Mouse (Mus musculus) liver, adult 2 months (tissue): Measurements from ENCODE around the gene Psma3. TPM values are rescaled to one million over a fixed set of nuclear protein-coding genes. Genes with fewer than 3 reads are reported as not detected.

ENCODE experiments used
- DNase-seq: peaks from one replicate; pipeline ENCODE4 v3.0.0-alpha.2; 2011; ENCODE audit warnings: low read depth, low spot score; ENCODE audit errors: extremely low read depth
- H3K27ac ChIP-seq: fragments of 200-500 bp; replicated peaks from 2 replicates; pipeline ENCODE4 v1.5.1; 2012; ENCODE audit warnings: low read depth, mild to moderate bottlenecking, control low read depth, inconsistent platforms, low read length; ENCODE audit not compliant: insufficient read depth
- H3K27me3 ChIP-seq: fragments of 200-500 bp; 2 replicates; pipeline ENCODE4 v1.6.1; 2012; ENCODE audit warnings: mild to moderate bottlenecking, moderate library complexity, low read length, inconsistent platforms; ENCODE audit not compliant: control insufficient read depth, insufficient read depth
- H3K36me3 ChIP-seq: fragments of 200-500 bp; 2 replicates; pipeline ENCODE4 v1.6.1; 2012; ENCODE audit warnings: low read length, inconsistent platforms; ENCODE audit not compliant: control insufficient read depth, insufficient read depth
- H3K4me1 ChIP-seq: fragments of 200-500 bp; 2 replicates; pipeline ENCODE4 v1.6.1; 2011; ENCODE audit warnings: low read length; ENCODE audit not compliant: control insufficient read depth, insufficient read depth
- H3K4me3 ChIP-seq: fragments of 200-500 bp; 2 replicates; pipeline ENCODE4 v1.5.1; 2011; ENCODE audit warnings: low read depth, mild to moderate bottlenecking, control low read depth, low read length, moderate library complexity; ENCODE audit not compliant: insufficient read depth
- H3K79me2 ChIP-seq: fragments of 200-500 bp; 2 replicates; pipeline ENCODE4 v1.6.1; 2012; ENCODE audit warnings: inconsistent platforms, mild to moderate bottlenecking, low read length, moderate library complexity; ENCODE audit not compliant: control insufficient read depth, insufficient read depth
- H3K9ac ChIP-seq: fragments of 200-500 bp; 2 replicates; pipeline ENCODE4 v1.6.1; 2012; ENCODE audit warnings: low read depth, mild to moderate bottlenecking, control low read depth, inconsistent platforms, low read length
- CTCF ChIP-seq: fragments of 200-500 bp; IDR thresholded peaks from 2 replicates; pipeline ENCODE4 v1.5.1; 2011; ENCODE audit warnings: low read depth, low read length, control low read depth
- POLR2A ChIP-seq: fragments of 200-500 bp; IDR thresholded peaks from 2 replicates; pipeline ENCODE4 v1.6.1; 2011; ENCODE audit warnings: low read length, control low read depth; ENCODE audit not compliant: insufficient read depth; ENCODE audit errors: extremely low read depth
- WGBS: fragments of 180-500 bp; shearing (Covaris S2); methylation state at CpG from one replicate; pipeline ENCODE4 v1.1.7; 2018; 5-methylcytosine and 5-hydroxymethylcytosine counted together
- polyA plus RNA-seq: library from polyadenylated mRNA; depleted of rRNA; stranded (reverse); fragments of >200 nt; gene quantifications from 2 replicates; pipeline ENCODE4 v1.2.3, GENCODE M21; 2012
- total RNA-seq: library from RNA; depleted of rRNA; stranded (reverse); fragments of >200 nt; gene quantifications from 2 replicates; pipeline ENCODE4 v1.2.3, GENCODE M21; 2014

The Psma3 gene
- total and polyA plus RNA-seq, 2 experiments, result 27.7 to 240 TPM

DNA sequence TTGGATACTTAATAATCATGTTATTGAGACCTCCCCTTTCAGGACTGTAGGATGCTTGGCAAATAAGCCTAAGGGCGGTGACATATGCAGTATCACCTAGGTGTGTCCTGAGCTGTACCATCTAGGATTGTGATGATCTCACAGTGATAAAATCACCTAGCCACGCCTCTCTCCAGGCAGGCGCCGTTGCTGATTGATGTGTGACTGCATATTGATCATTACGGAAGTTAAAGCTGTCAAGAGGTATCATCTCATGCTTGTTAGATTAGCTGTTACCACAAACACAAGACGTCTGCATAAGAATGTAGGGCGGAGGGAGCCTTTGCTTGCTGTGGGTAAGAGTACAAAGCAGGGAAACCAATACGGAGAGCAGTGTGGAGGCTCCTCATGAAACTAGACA lies 55.8 kb downstream of the Psma3 start:
- TF ChIP-seq POLR2A, result no peak
- H3K27me3 ChIP-seq, result no peaks in the 10 kb centered on the region
- H3K79me2 ChIP-seq, result peaks cover 17% of the 10 kb centered on the region; the same call in 1 of the 2 replicates
- H3K27ac ChIP-seq, result no peak overlapping the region
- no peaks in the 10 kb centered on the region for H3K4me1 ChIP-seq
- WGBS, result 89% methylated on average over 8 of the region's 8 CpGs
- DNase-seq, result no peak
- H3K36me3 ChIP-seq, result peaks cover 44% of the 10 kb centered on the region
- no peak overlapping the region for H3K4me3 ChIP-seq
- H3K9ac ChIP-seq, result no peak overlapping the region

DNA sequence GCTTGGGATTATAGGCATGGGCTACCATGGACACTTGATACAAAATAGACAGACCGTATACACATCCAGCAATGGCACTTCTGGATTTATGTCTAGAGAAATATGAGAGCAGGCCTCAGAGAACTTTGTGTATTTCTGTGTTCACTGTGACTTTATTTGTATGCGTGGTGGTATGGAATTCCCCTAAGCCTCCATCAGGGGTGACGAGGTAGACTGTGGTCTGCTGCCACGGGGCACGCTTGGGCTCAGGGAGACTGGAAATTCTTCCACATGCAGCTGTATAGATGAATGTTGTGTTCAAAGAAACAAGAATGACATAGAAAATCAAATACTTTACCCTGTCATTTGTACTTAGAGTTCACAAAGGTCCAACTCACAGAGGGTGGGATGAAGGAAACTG lies 56.3 kb downstream of the Psma3 start:
- Histone ChIP-seq H3K27me3 (no peaks in the 10 kb centered on the region), H3K9ac (no peak overlapping the region), H3K4me1 (no peaks in the 10 kb centered on the region), H3K4me3 (no peak overlapping the region), H3K36me3 (peaks cover 41% of the 10 kb centered on the region), H3K79me2 (peaks cover 18% of the 10 kb centered on the region; the same call in 1 of the 2 replicates), H3K27ac (no peak overlapping the region)
- DNase-seq, result no peak
- 96% methylated on average over 5 of the region's 5 CpGs for WGBS
- TF ChIP-seq CTCF (no peak), POLR2A (no peak)

DNA sequence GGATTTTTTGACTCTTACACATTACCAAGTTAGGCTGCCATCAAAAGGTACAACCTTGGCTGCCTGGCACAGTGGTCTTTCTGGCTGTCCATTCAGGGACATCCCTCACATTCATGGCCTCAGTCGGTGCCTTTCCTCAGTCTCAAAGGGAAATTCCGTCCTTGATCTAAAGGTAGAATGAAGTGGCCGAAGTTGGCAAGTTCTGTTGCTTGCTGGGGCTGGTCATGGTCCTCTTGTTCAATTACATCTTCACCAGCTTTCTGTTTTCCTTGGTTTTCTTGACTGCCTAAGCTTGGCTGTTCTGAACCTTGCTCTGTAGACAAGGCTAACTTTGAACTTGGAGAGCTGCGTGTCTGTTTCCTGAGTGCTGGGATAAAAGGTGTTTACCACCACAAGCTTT lies 61.4 kb downstream of the Psma3 start:
- WGBS, result 97% methylated on average over 4 of the region's 4 CpGs
- no peak for TF ChIP-seq POLR2A
- TF ChIP-seq CTCF, result no peak
- no peaks in the 10 kb centered on the region for H3K27me3 ChIP-seq
- DNase-seq, result no peak
- H3K9ac ChIP-seq, result no peak overlapping the region
- no peak overlapping the region for H3K4me3 ChIP-seq
- H3K36me3 ChIP-seq, result peaks cover 48% of the 10 kb centered on the region
- H3K27ac ChIP-seq, result no peak overlapping the region
- H3K4me1 ChIP-seq, result peaks cover 3% of the 10 kb centered on the region; the same call in 1 of the 2 replicates
- H3K79me2 ChIP-seq, result peaks cover 16% of the 10 kb centered on the region; the same call in 1 of the 2 replicates

DNA sequence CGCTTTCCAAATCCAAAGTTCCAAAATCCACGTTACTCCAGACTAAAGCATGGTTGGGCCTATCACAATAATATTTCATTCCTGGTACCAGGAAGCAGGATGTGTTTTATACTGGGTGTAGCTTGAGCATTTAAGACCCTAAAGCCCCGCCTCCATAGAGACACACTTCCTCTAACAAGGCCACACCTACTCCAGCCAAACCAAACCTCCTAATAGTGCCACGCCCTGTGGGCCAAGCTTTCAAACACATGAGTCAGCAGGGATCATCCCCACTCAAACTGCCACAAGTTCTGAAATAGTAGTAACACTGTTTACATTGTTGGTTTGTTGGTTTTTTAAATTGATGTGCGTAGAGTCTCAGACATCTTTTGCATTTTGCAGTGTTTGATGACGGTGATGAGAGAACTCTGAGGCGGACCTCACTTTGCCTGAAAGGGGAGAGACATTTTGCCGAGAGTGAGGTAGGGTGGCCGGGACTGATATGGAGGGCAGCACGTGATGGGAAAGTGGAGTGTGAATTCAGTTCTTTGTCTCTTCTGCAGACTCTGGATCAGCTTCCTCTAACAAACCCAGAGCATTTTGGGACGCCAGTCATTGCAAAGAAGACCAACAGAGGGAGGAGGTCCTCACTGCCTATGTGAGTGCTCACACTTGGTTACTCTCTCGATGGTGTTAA lies 62.4 kb downstream of the Psma3 start:
- 95% methylated on average over 12 of the region's 12 CpGs for WGBS
- no peak overlapping the region for H3K4me3 ChIP-seq
- TF ChIP-seq POLR2A, result no peak
- no peak for TF ChIP-seq CTCF
- H3K9ac ChIP-seq, result no peak overlapping the region
- H3K36me3 ChIP-seq, result peaks cover 48% of the 10 kb centered on the region
- H3K4me1 ChIP-seq, result peaks cover 3% of the 10 kb centered on the region; the same call in 1 of the 2 replicates
- DNase-seq, result no peak
- peaks cover 16% of the 10 kb centered on the region; the same call in 1 of the 2 replicates for H3K79me2 ChIP-seq
- H3K27ac ChIP-seq, result no peak overlapping the region
- no peaks in the 10 kb centered on the region for H3K27me3 ChIP-seq

DNA sequence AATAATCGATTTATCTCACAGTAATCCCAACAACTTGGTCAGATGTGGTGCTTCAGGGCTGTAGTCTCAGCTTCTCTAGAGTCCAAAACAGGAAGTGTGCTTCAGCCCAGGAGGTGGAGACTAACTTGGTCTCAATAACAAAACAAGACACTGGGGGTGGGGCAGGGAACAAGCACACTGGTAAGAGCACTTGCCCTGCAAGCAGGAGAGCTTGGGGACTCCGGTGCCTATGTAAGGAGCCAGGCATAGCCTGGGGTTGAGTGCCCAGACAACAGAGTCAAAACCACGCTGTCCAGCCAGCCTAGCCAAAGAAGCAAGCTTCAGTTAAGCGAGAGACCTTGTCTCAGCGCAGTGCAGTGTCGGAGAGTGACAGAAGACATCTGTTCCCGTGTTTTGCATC lies 66.0 kb downstream of the Psma3 start:
- 83% methylated on average over 7 of the region's 7 CpGs for WGBS
- TF ChIP-seq POLR2A, result no peak
- TF ChIP-seq CTCF, result no peak
- H3K27me3 ChIP-seq, result no peaks in the 10 kb centered on the region
- H3K9ac ChIP-seq, result no peak overlapping the region
- H3K4me1 ChIP-seq, result peaks cover 16% of the 10 kb centered on the region
- no peak overlapping the region for H3K4me3 ChIP-seq
- DNase-seq, result peak; percentile 37
- H3K79me2 ChIP-seq, result peaks cover 3% of the 10 kb centered on the region; the same call in 1 of the 2 replicates
- peaks cover 41% of the 10 kb centered on the region for H3K36me3 ChIP-seq
- 0 out of 2 replicates have a peak overlapping the region, but pooled peaks have one; percentile 2 for H3K27ac ChIP-seq

DNA sequence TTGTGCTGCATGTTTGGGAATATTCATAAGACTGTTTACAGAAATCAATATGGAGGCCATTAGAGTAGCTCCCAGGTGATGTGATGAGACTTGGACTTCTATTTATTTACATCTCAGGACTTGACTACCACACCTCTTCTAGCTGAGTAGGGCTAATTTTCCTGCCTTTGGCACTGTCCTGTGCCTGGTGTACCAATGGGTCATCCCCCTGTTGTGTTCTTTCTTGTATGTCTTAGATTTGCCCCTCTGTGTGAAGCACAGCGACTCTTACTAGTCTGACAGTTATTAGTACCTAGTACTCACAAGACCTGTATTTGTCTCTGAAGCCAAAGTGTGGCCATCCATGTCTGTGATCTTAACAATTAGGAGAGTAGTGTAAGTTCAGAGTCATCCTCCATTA lies 68.0 kb downstream of the Psma3 start:
- TF ChIP-seq POLR2A, result no peak
- H3K36me3 ChIP-seq, result peaks cover 41% of the 10 kb centered on the region
- no peaks in the 10 kb centered on the region for H3K27me3 ChIP-seq
- H3K9ac ChIP-seq, result no peak overlapping the region
- no peak for DNase-seq
- H3K4me1 ChIP-seq, result peaks cover 16% of the 10 kb centered on the region
- H3K79me2 ChIP-seq, result no peaks in the 10 kb centered on the region; the same call in 1 of the 2 replicates
- peak overlapping the region; percentile 26; the same call in 1 of the 2 replicates for H3K27ac ChIP-seq
- WGBS, result 98% methylated on average over 1 of the region's 1 CpGs
- H3K4me3 ChIP-seq, result no peak overlapping the region
